Mouse (Mus musculus) cerebellum, adult 11 months (tissue): ENCODE measurements at regions not wholly inside any gene's neighbourhood (a gene's known extent, or its start where the extent isn't known, plus 50 kb on each side); places are given as distances from the start of the nearest gene placed in this dataset.
A peak's percentile ranks its signal among the peaks of the same experiment; 100 is the strongest.

ENCODE experiments used
- DNase-seq: peaks from one replicate; pipeline ENCODE4 v3.0.0; 2022

DNA sequence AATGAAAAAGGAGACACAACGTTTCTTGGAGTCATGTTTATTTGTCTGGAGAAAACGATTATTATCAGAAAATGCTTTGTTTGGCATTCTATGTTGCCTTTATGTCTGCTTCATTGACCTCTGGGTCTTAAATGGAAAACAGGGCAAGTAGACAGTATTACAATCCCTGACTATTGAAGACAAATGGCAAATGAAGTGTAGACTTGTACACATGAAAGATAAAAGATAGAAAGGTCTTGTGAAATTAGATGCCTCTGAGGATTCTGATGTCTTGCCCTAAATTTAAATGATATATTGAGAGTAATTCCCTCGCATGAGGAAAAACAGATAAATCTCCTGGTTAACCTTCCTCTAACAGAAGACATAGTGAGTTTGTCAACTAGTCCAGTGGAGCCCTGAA, 1186.7 kb downstream of the Slitrk1 start:
- DNase-seq, result no peak

DNA sequence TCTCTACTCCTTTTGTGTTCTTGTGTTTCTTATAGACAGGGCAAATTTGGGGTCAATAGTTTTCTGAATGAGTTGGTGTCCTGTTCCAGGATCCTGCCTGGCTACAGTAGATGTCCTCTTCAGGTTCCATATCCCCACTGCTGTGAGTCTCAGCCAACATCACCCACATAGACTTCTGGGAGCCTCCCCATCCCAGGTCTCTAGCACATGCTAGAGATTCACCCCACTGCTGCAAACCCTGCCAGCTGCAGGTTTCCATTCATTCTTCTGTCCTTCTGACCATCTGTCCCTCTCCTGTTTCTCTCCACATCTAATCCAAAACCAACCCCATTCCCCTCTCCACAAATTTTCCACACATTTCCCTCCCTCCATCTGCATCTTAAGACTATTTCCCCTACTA, 1225.6 kb downstream of the Slitrk1 start:
- peak; percentile 6 for DNase-seq

DNA sequence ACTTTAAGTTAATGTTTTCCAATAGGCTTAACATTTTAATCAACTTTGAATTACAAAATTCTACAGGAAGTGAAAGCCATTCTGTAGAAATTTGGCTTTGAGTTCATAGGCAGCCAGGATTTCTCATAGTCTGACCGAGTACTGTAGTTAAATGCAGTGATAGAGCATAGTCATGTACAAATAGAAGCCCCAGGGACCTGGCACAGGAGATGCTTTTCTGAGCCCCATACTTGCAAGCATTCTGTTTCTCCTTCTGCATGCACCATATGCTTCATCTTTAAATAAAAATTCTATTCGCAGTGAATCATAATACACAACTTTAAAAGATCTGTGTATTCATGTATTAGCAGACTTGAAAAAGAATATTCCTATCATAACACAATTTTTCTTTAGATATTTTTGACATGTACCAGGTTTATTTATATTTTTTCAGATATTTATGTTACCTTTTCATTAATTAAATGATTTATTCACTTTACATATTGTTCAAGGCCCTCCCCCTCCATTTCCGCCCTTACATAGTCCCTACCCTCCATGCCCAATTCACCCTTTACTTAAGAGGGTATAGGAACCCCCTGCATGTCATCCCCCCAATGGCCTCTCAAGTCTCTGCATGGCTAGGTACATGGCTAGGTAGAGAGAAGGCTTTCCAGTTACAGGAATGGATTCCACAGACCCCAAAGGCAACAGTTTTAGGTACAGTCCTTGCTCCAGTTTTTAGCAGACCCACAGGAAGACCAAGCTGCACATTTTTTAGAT, 1226.5 kb downstream of the Slitrk1 start:
- DNase-seq, result peak; percentile 64

DNA sequence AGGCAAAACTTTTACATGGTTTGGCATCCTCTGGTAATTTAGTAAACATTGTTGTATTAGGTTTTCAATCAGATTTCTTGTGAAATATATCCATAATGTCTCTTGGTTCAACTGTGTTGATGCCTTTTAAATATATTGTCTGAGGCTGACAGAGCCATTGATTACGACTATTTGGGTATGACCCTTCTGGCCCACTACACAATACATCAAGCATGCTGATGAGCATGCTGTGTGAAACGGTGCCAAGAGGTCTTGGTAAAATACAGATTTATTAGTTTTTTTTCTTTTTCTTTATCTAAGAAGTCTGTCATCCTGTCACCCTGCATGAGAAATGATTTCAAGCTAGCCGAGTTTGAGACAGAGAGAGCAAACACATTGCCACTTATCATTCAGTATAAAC, 1257.4 kb downstream of the Slitrk1 start:
- DNase-seq, result no peak

DNA sequence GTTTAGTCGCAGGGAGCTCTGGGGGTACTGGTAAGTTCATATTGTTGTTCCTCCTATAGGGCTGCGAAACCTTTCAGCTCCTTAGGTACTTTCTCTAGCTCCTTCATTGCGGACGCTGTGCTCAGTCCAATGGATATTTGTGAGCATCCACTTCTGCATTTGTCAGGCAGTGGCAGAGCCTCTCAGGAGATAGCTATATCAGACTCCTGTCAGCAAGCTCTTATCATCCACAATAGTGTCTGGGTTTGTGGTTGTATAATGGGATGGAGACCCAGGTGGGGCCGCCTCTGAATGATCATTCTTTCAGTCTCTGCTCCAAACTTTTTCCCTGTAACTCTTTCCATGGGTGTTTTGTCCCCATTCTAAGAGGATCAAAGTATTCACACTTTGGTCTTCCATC, 1298.5 kb downstream of the Slitrk1 start:
- DNase-seq, result no peak

DNA sequence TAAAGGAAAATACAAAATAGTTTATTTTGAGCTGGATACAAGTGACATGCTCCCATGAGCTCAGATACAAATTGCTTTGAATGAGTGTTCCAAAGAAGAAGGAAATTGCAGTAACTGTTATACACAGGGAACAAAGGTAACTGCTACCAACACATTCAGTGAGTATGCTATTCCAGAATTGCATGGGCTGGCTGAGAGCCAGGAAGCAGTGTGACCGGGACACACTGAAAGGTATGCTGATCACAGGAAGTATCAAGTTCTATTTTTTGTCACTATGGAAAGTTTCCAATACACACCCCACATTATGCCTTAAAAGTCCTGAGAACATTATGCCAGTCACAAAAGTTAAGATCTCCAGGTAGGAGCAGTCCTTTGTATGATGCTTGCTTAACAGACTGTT, 1299.6 kb downstream of the Slitrk1 start:
- DNase-seq, result no peak

DNA sequence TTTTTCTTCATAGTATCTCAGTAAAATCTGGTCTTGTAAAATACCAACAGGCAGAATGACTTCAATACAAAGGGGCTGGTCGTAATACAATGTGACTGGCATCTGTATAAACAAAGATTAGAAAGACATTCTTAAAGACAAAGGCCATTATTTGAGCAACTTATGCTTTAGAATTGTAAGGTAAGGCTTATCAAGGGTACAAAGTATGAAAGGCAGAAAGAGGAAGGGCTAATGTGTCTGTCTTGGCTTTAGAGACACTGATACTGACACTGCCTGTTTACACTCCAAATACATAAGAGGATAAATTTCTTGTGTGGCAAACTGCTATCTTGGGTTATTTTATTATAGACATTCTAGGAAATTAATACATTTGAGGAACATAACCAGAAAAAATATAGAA, 1310.8 kb downstream of the Slitrk1 start:
- no peak for DNase-seq

DNA sequence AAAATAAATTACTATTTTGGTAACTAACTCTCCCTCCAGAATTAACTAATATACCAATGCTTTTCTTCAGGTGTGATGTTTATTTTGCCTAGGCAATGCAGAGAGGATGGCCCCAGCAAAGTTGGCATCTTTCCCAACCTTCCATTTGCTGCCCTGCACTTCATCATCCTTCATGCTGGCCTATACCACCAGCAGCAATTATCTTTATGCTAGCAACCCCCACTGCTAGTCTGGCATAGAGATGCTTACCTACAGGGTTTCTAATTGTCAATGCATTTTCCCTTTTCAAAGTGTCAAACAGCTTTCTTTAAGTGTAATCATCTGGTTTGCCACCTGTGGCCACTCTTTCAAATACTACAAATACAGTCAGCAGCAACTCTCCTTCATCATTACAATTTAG, 1327.2 kb downstream of the Slitrk1 start:
- no peak for DNase-seq

DNA sequence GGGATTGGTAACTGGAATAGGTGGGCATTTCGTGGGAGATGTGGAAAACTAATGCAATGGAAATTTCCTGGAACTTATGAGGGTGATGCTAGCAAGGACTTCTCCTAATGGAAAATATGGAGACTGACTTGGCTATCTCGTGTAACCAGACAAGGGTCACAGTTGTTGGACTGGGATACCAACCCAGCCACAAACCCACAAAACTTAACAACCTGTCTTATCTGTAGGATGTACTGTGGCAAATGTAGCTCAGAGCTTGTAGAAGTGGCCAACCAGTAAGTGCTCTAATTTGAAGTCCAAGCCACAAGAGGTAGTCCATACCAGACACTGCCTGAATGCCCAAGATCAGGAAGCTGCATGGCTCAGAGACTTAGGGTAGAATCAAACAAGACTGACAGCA, 1329.7 kb downstream of the Slitrk1 start:
- no peak for DNase-seq

DNA sequence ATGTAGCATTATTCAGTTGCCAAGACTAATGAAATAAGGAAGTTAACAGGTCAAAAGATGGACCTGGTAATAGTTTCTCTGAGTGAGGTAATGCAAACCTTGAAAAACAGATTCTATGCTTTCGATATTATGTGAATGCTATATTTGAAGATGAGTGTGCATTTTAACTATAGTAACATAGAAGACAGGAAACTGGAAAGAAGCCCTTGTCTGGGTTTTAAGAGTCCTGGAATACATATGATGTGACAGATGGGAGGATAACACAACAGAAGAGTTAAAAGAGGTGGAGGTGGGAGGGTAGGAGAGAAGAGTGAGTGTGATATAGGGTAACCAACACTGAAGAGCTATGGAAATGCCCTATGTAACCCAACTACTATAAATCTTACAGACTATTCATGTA, 1343.3 kb downstream of the Slitrk1 start:
- no peak for DNase-seq

DNA sequence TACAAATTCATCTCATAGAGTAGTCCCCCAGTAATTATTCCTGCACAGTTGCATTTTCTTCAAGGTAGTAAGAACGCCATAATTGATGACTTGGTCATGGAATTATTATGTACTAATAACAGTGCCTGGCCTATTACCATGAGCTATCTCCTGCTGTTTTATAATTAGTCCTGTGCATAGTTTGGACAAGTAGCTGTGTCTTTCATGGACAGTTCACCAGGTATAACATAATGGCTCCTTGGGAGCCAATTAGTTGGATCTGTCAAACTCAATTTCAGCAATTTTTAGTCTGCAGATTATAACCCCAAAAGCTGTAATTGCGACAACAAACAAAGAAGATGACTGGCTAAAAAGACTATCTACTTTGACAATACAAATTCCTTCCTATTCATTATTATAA, 1345.5 kb downstream of the Slitrk1 start:
- no peak for DNase-seq
